Mouse (Mus musculus) monocyte, adult 59 days (primary cell): ENCODE results near the gene Olfr1260. TPM values are rescaled to one million over a fixed set of nuclear protein-coding genes. Genes with fewer than 3 reads are reported as not detected.

ENCODE experiments used
- total RNA-seq, 2 experiments: library from RNA; stranded (reverse); gene quantifications; one replicate each; pipeline ENCODE4 v1.2.4; 2023

The Olfr1260 gene
- not detected for total RNA-seq

GRCm38 (mm10) chr2:89974184-89974583 is at the start of gene Olfr1260:
Gene Olfr1260, plus strand, starts transcription at chr2:89974340.

DNA sequence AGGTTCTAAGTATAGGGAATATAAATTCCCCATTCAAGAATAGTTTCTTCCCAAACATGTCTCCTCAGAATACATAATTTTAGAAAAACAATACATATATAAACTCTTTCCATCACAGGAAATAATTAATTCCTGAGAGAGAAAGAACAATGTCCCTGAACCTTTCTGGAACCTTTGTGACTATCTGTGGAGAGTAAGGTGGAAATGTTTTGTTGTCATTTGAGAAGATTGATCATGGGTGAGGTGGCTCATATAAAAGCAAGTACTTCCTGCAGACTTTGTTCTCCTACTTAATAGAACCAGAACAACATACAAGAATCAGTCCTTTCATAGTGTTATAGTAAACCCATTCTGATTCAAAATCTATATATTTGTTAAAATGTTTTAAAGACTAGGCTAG is 47.1 kb upstream of the Olfr1260 start, which contains the start of gene Olfr1258:
TSS of gene Olfr1258 (plus strand) at position 301 of the 400 bp plus-strand sequence.

DNA sequence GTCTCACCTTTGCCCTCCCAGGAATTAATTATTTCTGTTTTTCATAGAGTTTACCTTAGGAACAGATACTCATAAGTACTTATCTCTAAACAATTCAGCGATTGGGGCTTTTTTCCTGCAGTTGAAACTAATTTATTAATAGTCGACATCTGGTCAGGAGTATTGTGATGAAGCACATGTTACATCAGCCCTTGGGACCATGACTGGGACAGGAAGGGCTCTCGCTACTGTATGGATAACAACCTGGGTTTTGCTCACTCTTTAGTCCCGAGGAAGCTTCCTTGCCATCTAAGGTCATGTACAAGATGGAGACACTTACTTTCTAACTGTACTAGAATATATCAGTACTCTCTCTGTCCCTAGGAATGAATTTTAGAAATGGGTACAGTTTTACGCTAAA is 25.6 kb upstream of the Olfr1260 start, which contains the start of gene Olfr1259:
TSS of gene Olfr1259 (minus strand) at position 101 of the 400 bp plus-strand sequence.

DNA sequence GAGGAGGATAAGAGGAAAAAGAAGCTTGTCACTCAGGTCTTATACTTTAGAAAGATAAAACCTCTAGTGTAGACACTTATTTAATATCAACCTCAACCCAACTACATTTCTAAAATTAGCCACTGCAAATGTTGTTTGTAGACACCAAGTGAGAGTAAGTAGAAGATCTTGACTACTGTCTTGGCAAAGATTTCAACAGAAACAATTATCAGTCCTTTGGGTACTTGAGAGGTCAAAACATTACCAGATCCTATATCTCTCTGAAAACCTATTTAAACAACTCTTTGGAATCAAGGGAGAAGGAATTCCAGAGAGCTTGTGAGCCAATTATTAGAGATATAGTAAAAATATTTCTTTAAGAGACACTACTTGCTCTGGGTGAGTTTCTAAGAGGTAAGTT is 16.8 kb downstream of the Olfr1260 start, which contains the start of gene Olfr1261:
TSS of gene Olfr1261 (plus strand) at position 301 of the 400 bp plus-strand sequence.

GRCm38 (mm10) chr2:89999845-90000244 is 25.7 kb downstream of the Olfr1260 start, which contains the start of gene Olfr1262:
Gene Olfr1262, plus strand, starts transcription at chr2:90000145.

GRCm38 (mm10) chr2:90011831-90012230 is 37.7 kb downstream of the Olfr1260 start, which contains the start of gene Olfr1263:
Gene Olfr1263, plus strand, starts transcription at chr2:90012131.

DNA sequence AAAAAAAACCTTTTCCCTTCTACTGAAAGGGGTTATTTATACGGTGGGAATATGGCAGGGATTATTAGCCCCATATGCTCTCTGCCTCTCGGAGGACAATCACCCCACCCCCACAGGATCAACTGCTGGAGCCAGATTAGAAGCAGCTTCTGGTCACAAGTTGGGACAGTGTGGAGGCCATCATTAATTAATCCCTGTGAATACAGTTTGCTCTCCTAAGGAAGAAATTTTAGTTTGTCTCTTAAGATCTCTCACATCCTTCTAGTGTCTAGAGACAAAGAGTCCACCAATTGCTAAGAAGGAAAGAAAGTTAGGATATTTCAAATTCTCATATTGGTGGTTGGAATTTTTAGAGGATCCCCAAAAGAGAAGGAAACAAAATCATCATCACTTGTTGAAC is 51.3 kb downstream of the Olfr1260 start, which contains the start of gene Olfr1264:
TSS of gene Olfr1264 (minus strand) at position 101 of the 400 bp plus-strand sequence.

Other genes starting within 250 kb of the Olfr1260 start
- not detected for gene Olfr1252, start 249.3 kb upstream of the Olfr1260 start, total RNA-seq
- not detected for gene Olfr1253, start 217.2 kb upstream of the Olfr1260 start, total RNA-seq
- not detected for gene Olfr1254, start 180.7 kb upstream of the Olfr1260 start, total RNA-seq
- gene Olfr1255, start 162.3 kb upstream of the Olfr1260 start, total RNA-seq: not detected
- gene Olfr1256, start 132.8 kb upstream of the Olfr1260 start, total RNA-seq: not detected
- gene Olfr48, start 126.1 kb upstream of the Olfr1260 start, total RNA-seq: not detected
- not detected for gene Olfr1257, start 95.9 kb upstream of the Olfr1260 start, total RNA-seq
- not detected for gene Olfr1258, start 47.0 kb upstream of the Olfr1260 start, total RNA-seq
- not detected for gene Olfr1259, start 25.7 kb upstream of the Olfr1260 start, total RNA-seq
- gene Olfr1261, start 16.9 kb downstream of the Olfr1260 start, total RNA-seq: not detected
- not detected for gene Olfr1262, start 25.8 kb downstream of the Olfr1260 start, total RNA-seq
- not detected for gene Olfr1263, start 37.8 kb downstream of the Olfr1260 start, total RNA-seq
- gene Olfr1264, start 51.2 kb downstream of the Olfr1260 start, total RNA-seq: not detected
- gene Olfr1265, start 61.0 kb downstream of the Olfr1260 start, total RNA-seq: not detected
- not detected for gene Olfr140, start 89.3 kb downstream of the Olfr1260 start, total RNA-seq
- not detected for gene Olfr1269, start 147.1 kb downstream of the Olfr1260 start, total RNA-seq
- not detected for gene Olfr32, start 168.0 kb downstream of the Olfr1260 start, total RNA-seq
- gene Olfr1270, start 178.8 kb downstream of the Olfr1260 start, total RNA-seq: not detected